Mouse (Mus musculus) megakaryocyte, embryonic 14.5 days (primary cell): Measurements from ENCODE around the gene Rgl3.

Experiments used
- FLI1 ChIP-seq: IDR thresholded peaks from 2 replicates; pipeline ENCODE4 v1.6.1; 2012; ENCODE audit warnings: low read length, inconsistent platforms, mixed read lengths
- GATA1 ChIP-seq: IDR thresholded peaks from 3 replicates; pipeline ENCODE4 v1.6.1; 2012; ENCODE audit warnings: mixed read lengths, low read length, inconsistent platforms, borderline replicate concordance

DNA sequence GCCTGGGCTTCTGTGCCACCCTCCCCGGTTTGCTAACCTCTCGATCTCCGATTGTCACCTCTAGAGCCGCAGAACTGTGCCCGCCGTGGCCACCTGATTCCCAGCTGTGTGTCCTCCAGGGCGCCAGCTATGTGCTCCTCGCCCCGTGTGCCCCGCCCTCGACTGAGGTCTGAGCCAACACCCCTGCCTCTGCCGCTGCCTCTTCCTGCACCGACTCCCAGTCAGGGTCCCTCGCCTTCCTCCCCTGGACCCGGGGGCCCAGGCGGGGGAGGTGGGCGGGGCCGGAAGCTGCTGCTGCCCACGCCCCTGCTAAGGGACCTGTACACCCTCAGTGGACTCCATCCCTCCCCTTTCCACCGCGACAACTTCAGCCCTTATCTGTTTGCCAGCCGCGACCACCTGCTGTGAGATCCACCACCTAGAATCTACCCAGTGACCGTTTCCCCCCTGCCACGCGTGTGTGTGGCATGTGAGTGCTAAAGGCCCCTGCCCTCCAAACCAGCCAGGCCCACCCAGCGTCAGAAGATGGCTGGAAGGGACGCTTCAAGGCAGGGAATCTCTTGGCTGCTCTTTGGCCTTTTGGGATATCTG lies 41.6 kb downstream of the Rgl3 start:
- TF ChIP-seq GATA1 (no peak), FLI1 (no peak)
